Mouse (Mus musculus): ENCODE results near the gene Ksr2.
"Not testable (repeated sequence)": the region's sequence is repeated elsewhere in the genome, so short reads cannot be mapped to it uniquely, and the experiment has no call there.

The Ksr2 gene

DNA sequence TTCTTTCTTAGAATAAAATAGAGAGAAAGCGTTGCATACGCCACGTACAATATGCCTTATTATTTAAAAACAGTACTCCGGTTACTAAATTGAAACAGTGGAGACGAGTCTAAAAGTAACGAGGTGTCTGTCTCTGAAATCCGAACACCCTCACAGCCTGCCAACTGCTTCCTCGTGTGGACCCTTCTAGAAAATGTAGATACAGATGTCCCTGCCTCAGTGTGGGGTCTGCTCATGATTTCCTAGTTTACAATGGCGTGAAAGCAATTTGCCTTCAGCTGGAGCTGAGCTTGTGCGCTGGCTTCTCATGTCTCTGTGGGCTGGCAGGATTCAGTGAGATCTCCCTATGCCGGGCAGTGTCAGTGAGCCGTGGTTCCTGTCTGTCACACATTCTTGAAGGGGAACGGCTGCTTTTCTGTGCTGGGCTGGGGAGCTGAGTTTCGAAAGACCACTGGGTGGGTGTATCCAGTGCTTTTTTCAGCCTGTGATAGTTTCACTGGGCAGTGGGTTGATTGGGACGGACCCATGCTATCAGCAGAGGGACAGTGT, 194.0 kb downstream of the Ksr2 start:
- in situ Hi-C loops (cut with MboI, MseI): no loop called here

GRCm38 (mm10) chr5:117614331-117615024, 200.7 kb downstream of the Ksr2 start:
- in situ Hi-C loops (cut with MboI, MseI): loop anchor here (5.0 kb wide), 2 partner anchors 223 to 328 kb away; no protein-coding TSS in a partner anchor

DNA sequence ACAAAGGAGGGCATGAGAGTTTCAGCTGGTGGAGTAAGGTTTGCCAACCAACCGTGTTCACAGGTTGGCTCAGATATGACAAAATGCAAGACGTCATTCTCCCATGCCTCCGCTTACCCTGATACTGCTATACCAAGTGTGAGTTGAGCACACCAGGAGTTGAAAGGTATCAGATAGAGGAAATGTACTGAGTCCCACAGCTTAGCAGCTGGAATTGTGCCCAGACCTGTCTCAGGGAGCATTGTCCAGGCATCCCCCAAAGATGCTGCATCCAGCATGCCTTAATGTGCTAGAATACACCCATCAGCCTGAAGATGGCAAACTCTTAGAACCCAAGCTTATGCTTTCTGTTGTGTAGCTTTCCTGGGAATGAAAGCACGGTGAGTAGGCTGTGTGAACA, 206.5 kb downstream of the Ksr2 start:
- in situ Hi-C loops (cut with MboI, MseI): no loop called here

DNA sequence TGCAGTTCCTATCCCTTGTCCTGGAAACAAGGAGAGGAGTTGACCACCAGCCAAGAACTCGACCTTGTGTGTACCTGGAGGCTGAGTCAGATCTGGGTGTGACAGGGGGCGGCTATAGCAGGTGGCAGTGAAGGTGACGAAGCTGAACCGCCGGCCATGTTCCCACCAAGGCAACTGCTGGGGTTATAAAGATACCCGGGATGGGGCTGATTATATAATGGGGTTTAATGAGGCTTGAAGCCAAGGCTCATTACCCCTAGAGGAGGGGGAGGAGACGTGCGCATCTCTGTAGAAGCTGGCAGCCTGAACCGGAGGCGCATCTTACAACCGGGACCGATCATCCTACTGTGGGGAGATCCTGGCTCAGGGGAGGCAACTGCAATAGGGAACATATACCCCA, 208.4 kb downstream of the Ksr2 start:
- in situ Hi-C loops (cut with MboI, MseI): no loop called here

DNA sequence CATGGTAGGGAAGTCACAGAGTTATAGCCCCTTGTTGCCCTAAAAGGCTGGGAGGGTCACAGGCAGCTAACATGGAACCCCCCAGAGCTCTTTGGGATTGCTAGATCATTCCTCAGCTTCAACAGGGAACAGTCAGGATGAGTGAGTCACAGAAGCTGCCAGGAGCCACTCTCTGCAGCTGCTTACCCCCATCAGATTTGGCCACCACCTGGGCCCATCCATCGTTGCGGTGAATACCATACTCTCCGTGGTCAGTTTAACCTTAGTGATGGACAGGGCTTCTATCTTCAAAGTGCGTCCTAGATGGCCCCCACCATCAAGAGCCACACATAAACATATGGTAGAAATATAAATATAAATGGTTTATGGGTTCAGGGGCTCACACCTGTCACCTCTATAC, 209.4 kb downstream of the Ksr2 start:
- in situ Hi-C loops (cut with MboI, MseI): not testable (repeated sequence)

GRCm38 (mm10) chr5:117626907-117627306, 213.1 kb downstream of the Ksr2 start:
- in situ Hi-C loops (cut with MboI, MseI): no loop called here

GRCm38 (mm10) chr5:117628351-117628750, 214.6 kb downstream of the Ksr2 start:
- in situ Hi-C loops (cut with MboI, MseI): no loop called here

- in situ Hi-C loops (cut with MboI, MseI): no loop called here
These were observed 215.8 kb downstream of the Ksr2 start for GRCm38 (mm10) chr5:117629570-117629969.

DNA sequence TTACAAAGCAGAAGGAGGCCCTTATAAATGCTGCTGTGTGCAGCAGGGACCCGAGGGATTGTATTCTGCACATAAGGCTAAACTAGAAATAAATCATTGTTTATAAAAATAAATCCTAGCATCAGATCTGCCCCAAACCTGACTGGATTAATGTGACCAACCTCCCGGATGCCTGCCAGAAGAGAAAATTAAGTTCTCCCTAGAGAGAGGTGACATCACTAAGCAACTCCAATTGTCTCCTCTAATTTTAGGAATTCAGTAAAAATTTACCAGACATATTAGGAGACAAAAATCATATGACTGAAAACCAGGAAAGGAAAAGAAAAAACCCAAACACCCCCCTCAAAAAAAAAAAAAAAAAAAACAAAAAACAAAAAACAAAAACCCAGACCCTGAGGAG, 221.4 kb downstream of the Ksr2 start:
- in situ Hi-C loops (cut with MboI, MseI): no loop called here

GRCm38 (mm10) chr5:117635838-117636237, 222.0 kb downstream of the Ksr2 start:
- in situ Hi-C loops (cut with MboI, MseI): no loop called here

- in situ Hi-C loops (cut with MboI, MseI): no loop called here
These were observed 227.8 kb downstream of the Ksr2 start for GRCm38 (mm10) chr5:117641585-117641984.

- in situ Hi-C loops (cut with MboI, MseI): no loop called here
These were observed 237.6 kb downstream of the Ksr2 start for GRCm38 (mm10) chr5:117651238-117651886.

- in situ Hi-C loops (cut with MboI, MseI): no loop called here
These were observed 244.8 kb downstream of the Ksr2 start for GRCm38 (mm10) chr5:117658641-117659040.

- in situ Hi-C loops (cut with MboI, MseI): no loop called here
These were observed 245.8 kb downstream of the Ksr2 start for GRCm38 (mm10) chr5:117659596-117659995.

- in situ Hi-C loops (cut with MboI, MseI): no loop called here
These were observed 251.4 kb downstream of the Ksr2 start for GRCm38 (mm10) chr5:117665181-117665580.

- in situ Hi-C loops (cut with MboI, MseI): no loop called here
These were observed 253.5 kb downstream of the Ksr2 start for GRCm38 (mm10) chr5:117667314-117667713.

- in situ Hi-C loops (cut with MboI, MseI): no loop called here
These were observed 255.5 kb downstream of the Ksr2 start for GRCm38 (mm10) chr5:117669265-117669664.

DNA sequence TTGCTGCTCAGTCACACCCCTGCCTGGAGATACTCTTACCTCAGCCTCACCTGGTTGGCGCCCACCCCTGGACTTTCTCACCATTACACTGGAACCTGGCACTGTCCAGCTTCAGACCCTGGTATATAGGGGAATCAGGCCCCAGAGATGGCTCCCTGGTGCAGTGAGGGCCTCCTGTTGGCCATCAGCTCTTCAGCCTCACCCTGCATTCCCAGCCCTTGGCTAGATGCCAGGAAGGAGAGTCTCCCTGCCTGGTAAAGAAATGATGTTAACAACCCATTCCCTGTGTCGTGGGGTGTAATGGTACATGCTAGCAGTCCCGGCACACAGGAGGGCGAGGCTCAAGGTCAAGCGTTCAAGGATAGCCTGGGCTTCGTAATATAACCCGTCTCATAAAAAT, 256.0 kb downstream of the Ksr2 start:
- in situ Hi-C loops (cut with MboI, MseI): no loop called here

- in situ Hi-C loops (cut with MboI, MseI): no loop called here
These were observed 257.6 kb downstream of the Ksr2 start for GRCm38 (mm10) chr5:117671362-117671761.

GRCm38 (mm10) chr5:117675840-117676239, 262.0 kb downstream of the Ksr2 start:
- in situ Hi-C loops (cut with MboI, MseI): no loop called here

DNA sequence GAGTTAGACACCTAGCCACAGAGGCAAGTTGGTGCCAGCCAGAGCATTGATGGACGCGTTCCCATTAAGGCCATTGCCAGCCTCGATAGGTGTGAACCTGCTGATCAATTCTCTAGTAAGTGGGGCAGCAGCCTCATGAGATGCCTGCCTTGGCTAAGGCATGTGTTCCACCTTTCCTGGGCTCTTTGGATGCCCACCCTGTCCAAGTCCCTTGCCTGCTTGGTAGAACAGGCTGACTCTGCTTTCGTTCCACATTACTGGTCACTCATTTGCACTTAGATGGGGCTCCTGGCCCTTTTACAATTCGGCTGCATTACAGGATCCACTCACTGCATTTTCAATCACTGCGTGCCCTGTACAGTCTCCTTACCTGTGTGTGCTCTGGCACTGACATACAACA, 263.4 kb downstream of the Ksr2 start:
- in situ Hi-C loops (cut with MboI, MseI): no loop called here

DNA sequence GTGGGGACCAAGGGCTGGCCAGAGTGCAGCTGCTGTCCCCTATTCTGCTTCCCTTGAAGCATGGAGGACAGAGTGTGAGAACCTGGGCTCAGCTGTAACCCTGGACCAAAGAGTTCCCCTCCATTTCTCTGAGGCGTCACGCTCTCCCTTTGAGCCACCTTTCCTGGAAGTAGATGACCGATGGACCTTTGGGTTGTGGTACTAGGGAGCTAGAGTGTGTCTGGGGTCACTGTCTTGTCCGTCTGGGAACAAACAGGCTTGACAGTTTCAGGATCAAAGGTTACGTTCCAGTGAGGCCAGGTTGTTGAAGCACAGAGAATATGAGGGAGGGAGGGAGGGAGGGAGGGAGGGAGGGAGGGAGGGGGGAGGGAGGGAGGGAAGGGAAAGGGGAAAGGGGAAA, 264.6 kb downstream of the Ksr2 start:
- in situ Hi-C loops (cut with MboI, MseI): no loop called here

DNA sequence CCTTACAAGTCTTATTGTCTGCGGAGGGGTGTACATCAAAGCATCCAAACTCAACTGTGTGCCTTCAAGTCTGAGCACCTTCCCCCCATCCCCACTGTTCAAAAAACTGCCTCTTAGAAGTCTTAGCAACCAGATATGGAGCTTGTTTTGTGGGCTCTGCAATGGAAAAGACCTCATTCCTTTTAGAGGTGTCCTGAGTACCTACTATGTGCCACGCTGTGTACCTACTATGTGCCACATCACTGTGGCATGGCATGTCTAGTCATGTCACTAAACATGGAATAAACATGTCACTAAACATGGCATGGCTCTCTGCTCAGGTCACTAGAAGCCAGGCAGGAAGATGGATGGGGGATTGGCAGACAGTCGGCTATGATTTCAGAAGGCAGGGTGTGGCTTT, 268.4 kb downstream of the Ksr2 start:
- in situ Hi-C loops (cut with MboI, MseI): no loop called here

Data from T-helper 1 cell (primary cell).